Comparison of ENCODE assay signal across 16 mouse cellular contexts in the genomic region with DNA sequence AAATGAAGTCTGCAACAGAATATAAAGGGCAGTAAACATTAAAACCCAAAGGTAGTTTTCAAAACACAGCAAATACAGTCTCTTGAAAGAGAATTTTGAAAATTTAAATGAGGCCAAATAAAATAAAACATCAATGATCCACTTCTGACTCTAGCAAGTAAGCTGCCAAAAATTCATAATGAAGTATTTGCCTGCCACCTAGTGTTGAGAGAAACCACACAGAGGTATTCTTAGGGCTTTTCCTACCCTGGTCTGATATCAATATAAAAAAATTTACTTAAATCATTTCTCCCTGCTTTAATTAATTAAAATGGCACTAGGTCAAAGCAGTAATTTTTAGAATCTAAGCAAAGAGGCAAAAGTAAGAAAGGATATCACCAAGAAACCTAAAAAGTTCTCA. TPM values are rescaled to one million over a fixed set of nuclear protein-coding genes. Genes with fewer than 3 reads are reported as not detected.
DNase-seq lines count a peak whose midpoint lies in the region; ATAC-seq lines count a peak whose summit lies in the region.
"Had no signal": no experiment of that assay in that cellular context is flagged by ENCODE, and none has a peak within 500 bp of the region (broad histone marks: within the 10 kb centered on the region; RNA-seq: fewer than 3 reads in every experiment).

No protein-coding gene starts in this region.

- no peaks in the 10 kb centered on the region for H3K27me3 ChIP-seq in midbrain, embryonic 15.5 days (replicated peaks)
- no peaks in the 10 kb centered on the region for H3K27me3 ChIP-seq in neural tube, embryonic 15.5 days (replicated peaks)
- H3K27me3 ChIP-seq: heart, embryonic 12.5 days had no signal

- H3K9ac ChIP-seq in midbrain, embryonic 15.5 days: no peak overlapping the region
- no peak overlapping the region for H3K9ac ChIP-seq in neural tube, embryonic 15.5 days (replicated peaks)
- H3K9ac ChIP-seq: heart, embryonic 12.5 days had no signal

- no peak for DNase-seq in frontal cortex, postnatal 36 days (ENCODE audit: low spot score in 2 of 2)
- peak; percentile 29 to 60 for DNase-seq in left cerebral cortex, postnatal 14 days (ENCODE audit: low spot score in 2 of 2)
- no peak for DNase-seq in left cerebral cortex, postnatal 36 days (ENCODE audit: low spot score in 2 of 2)
- DNase-seq in MN1 (ENCODE audit: low spot score): peak; percentile 39
- DNase-seq: cerebellum, postnatal 25 days; kidney, adult 18-20 months; thymus, postnatal 14 days had no signal

- peaks cover 24% of the 10 kb centered on the region; the same call in 1 of the 2 replicates for H3K36me3 ChIP-seq in midbrain, embryonic 15.5 days (replicated peaks)
- H3K36me3 ChIP-seq in neural tube, embryonic 15.5 days: peaks cover 55% of the 10 kb centered on the region

- H3K4me2 ChIP-seq in midbrain, embryonic 15.5 days: no peak overlapping the region
- H3K4me2 ChIP-seq in neural tube, embryonic 15.5 days: no peak overlapping the region
- H3K4me2 ChIP-seq: heart, embryonic 12.5 days had no signal

- no peaks in the 10 kb centered on the region for H3K9me3 ChIP-seq in midbrain, embryonic 15.5 days
- no peaks in the 10 kb centered on the region for H3K9me3 ChIP-seq in neural tube, embryonic 15.5 days (replicated peaks)
- H3K9me3 ChIP-seq: heart, embryonic 12.5 days had no signal

- H3K4me3 ChIP-seq in midbrain, embryonic 15.5 days: no peak overlapping the region
- no peak overlapping the region for H3K4me3 ChIP-seq in neural tube, embryonic 15.5 days (replicated peaks)
- H3K4me3 ChIP-seq: heart, embryonic 12.5 days had no signal

- intact Hi-C loops in left cerebral cortex, postnatal 14 days (cut with DNase I): loop anchor here (5.0 kb wide), 2 partner anchors 434 to 484 kb away; partner anchors contain the start of gene Parm1
- intact Hi-C loops in left cerebral cortex, postnatal 36 days (cut with DNase I): loop anchor here (5.0 to 10.0 kb wide), 2 partner anchors 437 to 999 kb away; partner anchors contain the start of gene Parm1

- no peak overlapping the region for H3K27ac ChIP-seq in midbrain, embryonic 15.5 days
- H3K27ac ChIP-seq in neural tube, embryonic 15.5 days (replicated peaks): no peak overlapping the region
- H3K27ac ChIP-seq: macrophage had no signal

- peak; percentile 55; the same call in 1 of the 2 replicates for ATAC-seq in frontal cortex, adult (ENCODE audit: low TSS enrichment)
- 0 out of 2 replicates have a peak, but pooled peaks have one; percentile 71 for ATAC-seq in midbrain, embryonic 15.5 days (replicated peaks)
- ATAC-seq in granulocyte monocyte progenitor cell, adult 5-6 weeks (replicated peaks; ENCODE audit: poor library complexity, severe bottlenecking): no peak
- ATAC-seq in neural tube, embryonic 15.5 days (ENCODE audit: low FRiP score): no peak; the same call in 1 of the 2 replicates
- ATAC-seq: forebrain, embryonic 16.5 days had no signal

- H3K4me1 ChIP-seq in midbrain, embryonic 15.5 days: no peaks in the 10 kb centered on the region
- no peaks in the 10 kb centered on the region for H3K4me1 ChIP-seq in neural tube, embryonic 15.5 days
- H3K4me1 ChIP-seq: heart, embryonic 12.5 days had no signal

RNA-seq across cellular contexts. Expression of gene Rchy1, which starts 11.5 kb away (rescaled TPM):
- total RNA-seq in left cerebral cortex, postnatal 14 days (2021): 10 to 100 TPM; 38.9 to 39.3 TPM
- total RNA-seq in left cerebral cortex, postnatal 36 days (2021): 10 to 100 TPM; 30.1 to 38.1 TPM
- polyA plus RNA-seq in midbrain, embryonic 15.5 days (2015; fragmentation: Nextera tagmentation; extraction: Ambion mirVana): 79.3 and 84.0 TPM in 2 replicates
- 36.8 and 37.6 TPM in 2 replicates for total RNA-seq in granulocyte monocyte progenitor cell, adult 5-6 weeks (2014; fragmentation: Nextera tagmentation)
- total RNA-seq in granulocyte monocyte progenitor cell, adult 5-6 weeks (2017): 23.9 and 30.2 TPM in 2 replicates
- 91.8 and 92.1 TPM in 2 replicates for polyA plus RNA-seq in neural tube, embryonic 15.5 days (2015; fragmentation: Nextera tagmentation; extraction: Ambion mirVana)

RNA-seq across cellular contexts. Expression of gene Odaph, which starts 35.9 kb away (rescaled TPM):
- not detected for total RNA-seq in left cerebral cortex, postnatal 14 days (2021)
- not detected for total RNA-seq in left cerebral cortex, postnatal 36 days (2021)
- not detected in 2 replicates for polyA plus RNA-seq in midbrain, embryonic 15.5 days (2015; fragmentation: Nextera tagmentation; extraction: Ambion mirVana)
- not detected in 2 replicates for total RNA-seq in granulocyte monocyte progenitor cell, adult 5-6 weeks (2014; fragmentation: Nextera tagmentation)
- not detected in 2 replicates for total RNA-seq in granulocyte monocyte progenitor cell, adult 5-6 weeks (2017)
- 0.20 and 0.41 TPM in 2 replicates for polyA plus RNA-seq in neural tube, embryonic 15.5 days (2015; fragmentation: Nextera tagmentation; extraction: Ambion mirVana)
- total RNA-seq: adrenal gland, adult 18-20 months; left cerebral cortex, postnatal 10 days had no signal
- polyA plus RNA-seq: forebrain, embryonic 16.5 days; heart, embryonic 12.5 days; macrophage had no signal

Comparison
In these comparisons a context has a peak if more than half of its experiments do, and no peak if none do; other contexts are left out.
1. DNase-seq: peak in left cerebral cortex, postnatal 14 days (2 of 2) and MN1 (single experiment); none in frontal cortex, postnatal 36 days (0 of 2) and left cerebral cortex, postnatal 36 days (0 of 2).
2. ATAC-seq: peak in frontal cortex, adult (single experiment) and midbrain, embryonic 15.5 days (single experiment); none in granulocyte monocyte progenitor cell, adult 5-6 weeks (single experiment) and neural tube, embryonic 15.5 days (single experiment).